Mouse (Mus musculus) NIH3T3 (cell line): ENCODE measurements at regions not wholly inside any gene's neighbourhood (a gene's known extent, or its start where the extent isn't known, plus 50 kb on each side); places are given as distances from the start of the nearest gene placed in this dataset.

ENCODE experiments used
- DNase-seq: peaks from one replicate; pipeline ENCODE4 v3.0.0-alpha.2; 2012; ENCODE audit warnings: low read depth

GRCm38 (mm10) chr16:76830371-76830770, 183.1 kb upstream of the Usp25 start:
- DNase-seq, result no peak

GRCm38 (mm10) chr16:76827674-76828441, 185.6 kb upstream of the Usp25 start:
- DNase-seq, result no peak

- no peak for DNase-seq
Measured at GRCm38 (mm10) chr16:76821261-76821660, 192.2 kb upstream of the Usp25 start.

GRCm38 (mm10) chr16:76816056-76816885, 197.2 kb upstream of the Usp25 start:
- DNase-seq, result no peak

- peak; percentile 25 for DNase-seq
Measured at GRCm38 (mm10) chr16:76803725-76804124, 209.8 kb upstream of the Usp25 start.

GRCm38 (mm10) chr16:76786405-76787155, 226.9 kb upstream of the Usp25 start:
- DNase-seq, result peak; percentile 46

GRCm38 (mm10) chr16:76782656-76783055, 230.8 kb upstream of the Usp25 start:
- no peak for DNase-seq

GRCm38 (mm10) chr16:76775790-76776189, 237.7 kb upstream of the Usp25 start:
- no peak for DNase-seq

- no peak for DNase-seq
Measured at GRCm38 (mm10) chr16:76774032-76774431, 239.5 kb upstream of the Usp25 start.

GRCm38 (mm10) chr16:76773466-76773865, 240.0 kb upstream of the Usp25 start:
- DNase-seq, result no peak

GRCm38 (mm10) chr16:76768607-76769006, 244.9 kb upstream of the Usp25 start:
- DNase-seq, result peak; percentile 1

GRCm38 (mm10) chr16:76766636-76767035, 246.9 kb upstream of the Usp25 start:
- no peak for DNase-seq

GRCm38 (mm10) chr16:76765536-76765935, 248.0 kb upstream of the Usp25 start:
- no peak for DNase-seq

- no peak for DNase-seq
Measured at GRCm38 (mm10) chr16:76764994-76765393, 248.5 kb upstream of the Usp25 start.

- DNase-seq, result no peak
Measured at GRCm38 (mm10) chr16:76762619-76763283, 250.8 kb upstream of the Usp25 start.

GRCm38 (mm10) chr16:76761848-76762247, 251.7 kb upstream of the Usp25 start:
- DNase-seq, result no peak

- DNase-seq, result no peak
Measured at GRCm38 (mm10) chr16:76761004-76761403, 252.5 kb upstream of the Usp25 start.

- no peak for DNase-seq
Measured at GRCm38 (mm10) chr16:76754871-76755270, 258.6 kb upstream of the Usp25 start.

- no peak for DNase-seq
Measured at GRCm38 (mm10) chr16:76746385-76746784, 267.1 kb upstream of the Usp25 start.

GRCm38 (mm10) chr16:76741141-76741540, 272.4 kb upstream of the Usp25 start:
- no peak for DNase-seq

GRCm38 (mm10) chr16:76725991-76726390, 287.5 kb upstream of the Usp25 start:
- no peak for DNase-seq

GRCm38 (mm10) chr16:76725271-76725670, 288.2 kb upstream of the Usp25 start:
- DNase-seq, result no peak
